Mouse (Mus musculus): ENCODE results near the gene Btrc. TPM values are rescaled to one million over a fixed set of nuclear protein-coding genes. Genes with fewer than 3 reads are reported as not detected.
"Not testable (repeated sequence)": the region's sequence is repeated elsewhere in the genome, so short reads cannot be mapped to it uniquely, and the experiment has no call there.

The Btrc gene
- polyA plus RNA-seq, 1 experiment from 2014 or later = 42.1 TPM

DNA sequence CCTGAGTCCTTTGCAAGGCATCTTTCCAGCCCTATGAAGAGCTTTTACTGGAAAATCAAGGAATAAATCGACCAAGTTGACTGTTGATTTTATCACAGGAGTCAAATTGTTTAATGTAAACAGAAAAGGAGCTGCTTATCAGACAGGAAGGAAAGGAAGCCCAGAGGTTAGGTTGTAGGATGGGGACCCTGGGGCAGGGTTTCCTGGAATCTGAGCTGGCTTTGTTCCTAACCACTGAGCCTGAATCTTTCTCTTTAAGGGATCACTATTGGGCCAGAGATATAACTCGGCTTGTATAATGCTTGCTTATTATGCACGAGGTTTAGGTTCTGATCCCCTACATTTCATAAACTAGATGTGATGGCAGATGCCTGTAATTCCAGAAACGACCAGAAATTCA is 64.6 kb downstream of the Btrc start:
- in situ Hi-C loops (cut with MboI; ENCODE audit: low pct_unique_long_range_greater_than_20kb) = no loop called here
- ChIA-PET POLR2A (no interaction called here), CTCF (interaction anchor here (0.9 to 1.7 kb wide), 5 partner anchors 9 to 25 kb away, joined by 3 to 8 read pairs (median 3); no protein-coding TSS in a partner anchor)
- ATAC-seq = no peak
- no peak for TF ChIP-seq CTCF (IDR thresholded peaks at IDR 0.05)
- H3K27me3 ChIP-seq = no peaks in the 10 kb centered on the region
- no peak for DNase-seq (ENCODE audit: low read depth, low spot score)

DNA sequence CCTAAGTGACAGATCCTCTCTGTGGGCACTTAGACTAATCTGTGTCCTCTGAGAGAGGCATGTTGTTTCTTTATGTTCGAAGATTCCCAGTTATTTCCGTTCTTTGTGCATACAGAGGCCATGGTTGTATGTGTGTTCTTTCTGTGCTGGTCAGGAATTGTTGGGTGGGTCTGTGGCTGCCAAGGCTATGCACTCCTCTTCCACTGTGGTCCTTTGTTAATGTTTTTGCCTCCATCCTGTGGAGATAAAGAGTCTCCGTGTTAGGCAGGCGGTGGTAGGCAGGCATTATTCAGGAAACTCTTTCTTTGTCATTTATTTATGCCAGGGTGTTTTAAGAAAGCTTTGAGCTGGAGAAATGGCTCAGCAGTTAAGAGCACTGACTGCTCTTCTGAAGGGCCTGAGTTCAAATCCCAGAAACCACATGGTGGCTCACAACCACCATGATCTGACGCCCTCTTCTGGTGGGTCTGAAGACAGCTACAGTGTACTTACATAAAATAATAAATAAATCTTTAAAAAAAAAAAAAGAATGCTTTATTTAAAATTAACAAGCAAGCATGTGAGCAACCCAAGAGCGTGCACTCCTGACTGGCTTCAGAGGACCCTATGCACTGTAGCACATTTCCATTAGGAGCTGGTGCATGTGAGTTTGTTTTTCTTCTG is 67.6 kb downstream of the Btrc start:
- in situ Hi-C loops (cut with MboI; ENCODE audit: low pct_unique_long_range_greater_than_20kb) = loop anchor here (5.0 kb wide), 1 partner anchor 124 kb away; no protein-coding TSS in a partner anchor

DNA sequence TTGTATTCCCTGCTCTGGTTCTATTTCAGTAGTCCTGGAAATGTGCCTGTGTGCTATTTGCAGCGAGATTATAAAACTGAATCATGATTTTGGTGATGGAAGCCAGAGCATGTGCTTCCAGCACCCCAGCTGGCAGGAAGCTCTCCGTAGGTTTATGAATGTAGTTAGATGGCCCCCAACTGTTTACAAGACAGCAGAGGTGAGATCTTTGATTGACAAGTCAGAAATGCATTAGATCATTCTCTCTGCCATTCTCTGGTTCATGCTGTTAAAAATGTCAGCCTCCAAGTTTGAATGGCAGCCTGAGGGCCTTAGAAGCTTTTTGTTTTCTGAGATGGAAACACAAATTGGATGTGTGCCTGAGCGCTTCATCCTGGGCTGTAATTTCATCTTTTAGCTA is 68.8 kb downstream of the Btrc start:
- CTCF ChIA-PET = interaction anchor here (1.3 to 1.7 kb wide), 3 partner anchors 15 to 65 kb away, joined by 4 to 6 read pairs (median 4); no protein-coding TSS in a partner anchor
- DNase-seq (ENCODE audit: low read depth, low spot score) = no peak
- no peak for TF ChIP-seq CTCF (IDR thresholded peaks at IDR 0.05)
- ATAC-seq = no peak
- H3K27me3 ChIP-seq = no peaks in the 10 kb centered on the region
- in situ Hi-C loops (cut with MboI; ENCODE audit: low pct_unique_long_range_greater_than_20kb) = loop anchor here (5.0 kb wide), 1 partner anchor 125 kb away; no protein-coding TSS in a partner anchor
- POLR2A ChIA-PET = interaction anchor here (0.6 to 0.9 kb wide), 2 partner anchors 21 to 205 kb away, joined by 3 read pairs; no protein-coding TSS in a partner anchor

More for the DNA sequence above, 67.6 kb downstream of the Btrc start:
- POLR2A ChIA-PET = no interaction called here
- CTCF ChIA-PET = interaction anchor here (0.7 to 1.7 kb wide), 7 partner anchors 10 to 130 kb away, joined by 3 to 6 read pairs (median 4); no protein-coding TSS in a partner anchor
- H3K27me3 ChIP-seq = no peaks in the 10 kb centered on the region
- ATAC-seq = no peak
- TF ChIP-seq CTCF (IDR thresholded peaks at IDR 0.05) = peak; percentile 34
- DNase-seq (ENCODE audit: low read depth, low spot score) = no peak

DNA sequence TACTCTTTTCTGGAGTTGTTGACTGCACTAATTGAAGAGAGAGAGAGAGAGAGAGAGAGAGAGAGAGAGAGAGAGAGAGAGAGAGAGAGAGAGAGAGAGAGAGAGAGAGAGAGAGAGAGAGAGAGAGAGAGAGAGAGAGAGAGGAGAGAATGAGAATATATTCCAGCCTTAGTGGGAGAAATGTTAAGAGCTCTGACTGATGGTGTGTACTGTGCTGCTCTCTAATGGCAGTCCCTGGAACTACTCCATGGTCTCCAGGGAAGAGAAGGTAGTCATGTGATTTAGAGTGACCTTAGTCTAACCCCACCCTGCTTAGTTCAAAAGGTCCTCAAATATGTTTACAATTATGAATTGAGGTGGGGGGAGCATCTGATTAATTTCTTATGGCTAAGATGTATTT is 72.5 kb downstream of the Btrc start:
- CTCF ChIA-PET = interaction anchor here (0.6 to 2.9 kb wide), 9 partner anchors 12 to 215 kb away, joined by 3 to 10 read pairs (median 3); no protein-coding TSS in a partner anchor
- DNase-seq (ENCODE audit: low read depth, low spot score); ATAC-seq; H3K27me3 ChIP-seq: not testable (repeated sequence)
- POLR2A ChIA-PET = interaction anchor here (0.6 kb wide), 2 partner anchors 63 to 198 kb away, joined by 3 read pairs; no protein-coding TSS in a partner anchor
- in situ Hi-C loops (cut with MboI; ENCODE audit: low pct_unique_long_range_greater_than_20kb) = loop anchor here (5.0 kb wide), 1 partner anchor 214 kb away; no protein-coding TSS in a partner anchor
- TF ChIP-seq CTCF (IDR thresholded peaks at IDR 0.05) = peak; percentile 81

DNA sequence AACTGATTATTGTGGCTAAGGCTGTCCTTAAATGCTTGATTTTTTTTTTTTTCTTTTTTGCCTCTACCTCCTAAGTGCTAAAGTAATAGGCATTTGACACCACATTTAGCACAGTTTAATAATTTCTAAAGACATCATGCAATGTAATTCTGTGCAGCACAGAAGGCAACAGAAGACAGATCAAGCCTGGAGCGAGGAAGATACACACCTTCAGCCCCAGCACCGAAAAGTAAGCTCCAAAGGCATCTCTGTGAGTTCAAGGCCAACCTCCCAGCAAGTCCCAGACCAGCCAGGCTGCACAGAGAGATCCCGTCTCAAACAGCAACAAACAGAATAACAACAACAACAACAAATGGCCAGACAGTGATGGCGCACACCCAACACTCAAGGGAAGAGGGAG is 73.6 kb downstream of the Btrc start:
- H3K27me3 ChIP-seq = no peaks in the 10 kb centered on the region
- DNase-seq (ENCODE audit: low read depth, low spot score) (no peak), ATAC-seq (no peak)
- POLR2A ChIA-PET = no interaction called here
- no peak for TF ChIP-seq CTCF (IDR thresholded peaks at IDR 0.05)
- CTCF ChIA-PET = interaction anchor here (2.9 kb wide), 1 partner anchor 129 kb away, joined by 10 read pairs; no protein-coding TSS in a partner anchor
- in situ Hi-C loops (cut with MboI; ENCODE audit: low pct_unique_long_range_greater_than_20kb) = loop anchor here (5.0 kb wide), 1 partner anchor 215 kb away; no protein-coding TSS in a partner anchor

DNA sequence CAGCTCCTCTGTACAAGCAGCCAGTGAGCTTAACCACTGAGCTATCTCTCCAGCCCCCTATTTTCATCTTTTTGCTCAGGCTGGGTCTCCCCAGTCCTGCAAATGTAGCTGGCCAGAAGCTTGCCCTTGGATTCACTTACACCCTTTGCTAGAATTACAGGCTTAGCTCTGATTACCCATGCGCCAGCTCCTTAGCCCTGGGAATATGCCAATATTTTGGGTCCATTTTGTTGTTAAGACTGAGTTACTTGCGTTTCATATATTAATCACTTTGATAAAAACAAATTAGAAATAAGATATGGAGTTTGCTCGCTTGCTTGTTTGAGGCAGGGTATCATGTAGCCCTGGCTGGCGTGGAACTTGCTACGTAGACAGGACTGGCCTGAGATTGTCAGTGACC is 74.7 kb downstream of the Btrc start:
- DNase-seq (ENCODE audit: low read depth, low spot score) = no peak
- ChIA-PET CTCF (interaction anchor here (1.4 to 2.9 kb wide), 4 partner anchors 50 to 218 kb away, joined by 3 to 10 read pairs (median 6); no protein-coding TSS in a partner anchor), POLR2A (no interaction called here)
- ATAC-seq = no peak
- H3K27me3 ChIP-seq = no peaks in the 10 kb centered on the region
- TF ChIP-seq CTCF (IDR thresholded peaks at IDR 0.05) = no peak
- in situ Hi-C loops (cut with MboI; ENCODE audit: low pct_unique_long_range_greater_than_20kb) = loop anchor here (5.0 kb wide), 1 partner anchor 216 kb away; no protein-coding TSS in a partner anchor

DNA sequence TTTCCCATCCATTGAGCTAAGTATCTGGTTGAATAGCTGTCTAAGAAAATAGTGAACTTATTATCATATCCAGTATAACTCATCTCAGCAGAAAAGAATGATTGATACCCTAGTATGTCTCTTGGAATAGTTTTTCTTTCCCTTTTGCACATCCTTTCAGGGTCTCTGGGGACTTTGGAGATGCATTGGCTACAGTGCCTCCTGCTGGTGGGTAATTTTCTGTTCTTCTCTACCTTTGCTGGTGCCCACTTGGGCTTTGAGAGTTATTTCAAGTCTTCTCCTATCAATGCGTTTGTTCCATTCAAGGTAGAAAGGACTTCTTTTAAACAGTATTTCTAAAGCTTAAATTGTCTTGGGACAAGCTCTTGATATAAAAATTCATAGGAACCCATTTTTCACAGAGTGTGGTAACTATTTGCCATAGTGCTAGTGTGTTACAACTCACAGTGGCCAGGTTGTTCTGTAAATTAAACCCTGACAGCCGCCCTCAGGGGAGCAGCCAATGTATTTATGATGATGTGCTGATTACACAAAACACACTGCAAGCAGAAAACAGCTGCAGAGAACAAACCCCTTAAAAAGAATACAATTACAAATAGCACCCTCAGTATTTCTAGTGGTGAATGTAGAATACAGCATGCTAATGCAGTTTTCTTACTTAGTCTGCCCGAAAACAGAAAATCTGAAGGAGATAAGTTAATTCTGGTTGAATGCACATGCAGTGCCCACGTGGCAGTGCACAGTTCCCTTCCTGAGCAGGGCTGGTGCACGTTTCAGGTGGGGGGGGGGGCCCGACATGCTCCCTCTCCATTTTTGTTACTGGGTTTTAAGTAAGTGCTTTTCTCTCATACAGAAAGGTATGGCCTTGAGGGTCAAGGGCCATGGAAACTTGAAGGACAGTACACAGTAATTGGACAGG is 75.7 kb downstream of the Btrc start:
- TF ChIP-seq CTCF (IDR thresholded peaks at IDR 0.05) = peak; percentile 58
- ATAC-seq = no peak
- in situ Hi-C loops (cut with MboI; ENCODE audit: low pct_unique_long_range_greater_than_20kb) = loop anchor here (5.0 kb wide), 1 partner anchor 217 kb away; no protein-coding TSS in a partner anchor
- ChIA-PET POLR2A (no interaction called here), CTCF (interaction anchor here (0.6 to 1.6 kb wide), 11 partner anchors 11 to 219 kb away, joined by 3 to 10 read pairs (median 3); no protein-coding TSS in a partner anchor)
- H3K27me3 ChIP-seq = no peaks in the 10 kb centered on the region
- no peak for DNase-seq (ENCODE audit: low read depth, low spot score)

DNA sequence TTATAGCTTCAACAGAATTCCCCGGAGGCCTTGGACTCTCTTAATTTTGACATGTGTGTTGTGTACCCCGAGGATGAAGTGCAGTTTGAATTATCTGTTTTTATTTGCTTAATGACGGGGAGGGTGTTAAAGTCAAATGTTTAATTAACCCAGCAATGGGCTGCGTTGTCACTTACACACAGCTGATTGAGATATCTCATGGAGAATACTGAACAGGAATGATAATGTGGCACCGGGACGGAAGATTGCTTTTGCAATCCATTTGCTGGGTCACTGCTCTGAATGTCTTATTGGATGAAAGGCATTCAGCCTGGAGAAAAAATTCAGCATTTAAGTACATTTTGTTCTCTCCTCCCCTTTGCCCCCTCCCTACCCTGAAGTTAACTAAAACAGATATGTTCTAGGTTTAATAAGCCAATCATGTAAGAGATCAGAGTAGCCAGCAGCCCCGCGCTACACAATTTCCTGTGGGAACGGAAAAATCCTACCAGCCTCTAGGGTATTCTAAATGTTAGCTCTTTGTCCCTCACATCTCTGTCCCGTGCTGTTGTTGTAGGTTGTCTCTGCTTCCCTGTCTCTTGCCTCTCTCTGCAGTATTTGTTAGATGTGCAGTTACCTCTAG is 77.1 kb downstream of the Btrc start:
- no peak for TF ChIP-seq CTCF (IDR thresholded peaks at IDR 0.05)
- ChIA-PET POLR2A (no interaction called here), CTCF (interaction anchor here (1.2 kb wide), 1 partner anchor 132 kb away, joined by 4 read pairs; no protein-coding TSS in a partner anchor)
- ATAC-seq (no peak), DNase-seq (ENCODE audit: low read depth, low spot score) (no peak)
- no peaks in the 10 kb centered on the region for H3K27me3 ChIP-seq
- in situ Hi-C loops (cut with MboI; ENCODE audit: low pct_unique_long_range_greater_than_20kb) = no loop called here

DNA sequence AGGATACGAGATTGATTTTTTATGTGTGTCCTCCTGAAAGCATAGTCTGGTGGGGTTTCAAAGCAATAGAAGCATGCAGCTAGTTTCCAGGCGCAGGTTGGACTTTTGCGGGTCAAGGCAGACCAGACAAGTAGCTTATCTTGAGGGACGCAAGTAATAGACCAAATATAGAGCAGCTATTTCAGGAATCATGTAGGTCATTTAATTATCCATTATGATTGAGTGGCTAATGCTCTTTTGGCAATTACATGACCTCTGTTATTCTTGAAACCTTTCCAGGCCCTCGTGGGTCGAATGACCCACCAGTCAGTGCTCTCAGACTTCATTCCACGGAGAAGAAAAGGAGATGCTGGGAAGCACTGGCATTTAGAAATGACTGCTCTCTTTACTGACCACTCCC is 78.2 kb downstream of the Btrc start:
- DNase-seq (ENCODE audit: low read depth, low spot score) (no peak), ATAC-seq (no peak)
- ChIA-PET CTCF (no interaction called here), POLR2A (no interaction called here)
- no peaks in the 10 kb centered on the region for H3K27me3 ChIP-seq
- in situ Hi-C loops (cut with MboI; ENCODE audit: low pct_unique_long_range_greater_than_20kb) = no loop called here
- no peak for TF ChIP-seq CTCF (IDR thresholded peaks at IDR 0.05)
